Mouse (Mus musculus): ENCODE measurements around the gene Cidec. TPM values are rescaled to one million over a fixed set of nuclear protein-coding genes. Genes with fewer than 3 reads are reported as not detected.
A peak's percentile ranks its signal among the peaks of the same experiment; 100 is the strongest.

The Cidec gene
- polyA plus RNA-seq, 1 experiment from 2014 or later = not detected

GRCm38 (mm10) chr6:113406683-113407082 lies 28.9 kb downstream of the Cidec start:
- H3K4me2 ChIP-seq = no peak overlapping the region
- no peak overlapping the region for H3K9ac ChIP-seq (ENCODE audit: low read depth, low read length)
- no peaks in the 10 kb centered on the region for H3K36me3 ChIP-seq (ENCODE audit: control insufficient read depth, insufficient read depth, low read length)
- H3K9me3 ChIP-seq (ENCODE audit: control insufficient read depth, low read length) = no peaks in the 10 kb centered on the region
- H3K27me3 ChIP-seq (replicated peaks; ENCODE audit: control insufficient read depth, insufficient read depth, low read length) = no peaks in the 10 kb centered on the region
- no peak for ATAC-seq (replicated peaks; ENCODE audit: low FRiP score)
- H3K27ac ChIP-seq (ENCODE audit: low read depth, low read length) = no peak overlapping the region
- WGBS = 80% methylated on average over 9 of the region's 9 CpGs
- DNase-seq (ENCODE audit: low spot score) = no peak
- no peaks in the 10 kb centered on the region for H3K4me1 ChIP-seq (replicated peaks; ENCODE audit: control insufficient read depth, insufficient read depth, low read length)
- no peak overlapping the region for H3K4me3 ChIP-seq (ENCODE audit: low read depth, low read length)

- H3K4me2 ChIP-seq = no peak overlapping the region
- no peak overlapping the region for H3K27ac ChIP-seq (ENCODE audit: low read depth, low read length)
- no peaks in the 10 kb centered on the region for H3K9me3 ChIP-seq (ENCODE audit: control insufficient read depth, low read length)
- no peaks in the 10 kb centered on the region for H3K36me3 ChIP-seq (ENCODE audit: control insufficient read depth, insufficient read depth, low read length)
- DNase-seq (ENCODE audit: low spot score) (no peak), ATAC-seq (replicated peaks; ENCODE audit: low FRiP score) (no peak)
- H3K9ac ChIP-seq (ENCODE audit: low read depth, low read length) = no peak overlapping the region
- H3K4me1 ChIP-seq (replicated peaks; ENCODE audit: control insufficient read depth, insufficient read depth, low read length) = no peaks in the 10 kb centered on the region
- H3K4me3 ChIP-seq (ENCODE audit: low read depth, low read length) = no peak overlapping the region
- no peaks in the 10 kb centered on the region for H3K27me3 ChIP-seq (replicated peaks; ENCODE audit: control insufficient read depth, insufficient read depth, low read length)
- WGBS = 77% methylated on average over 6 of the region's 6 CpGs
These were observed 30.1 kb downstream of the Cidec start for GRCm38 (mm10) chr6:113405483-113405882.

- no peak overlapping the region for H3K4me2 ChIP-seq
- 72% methylated on average over 12 of the region's 12 CpGs for WGBS
- H3K27me3 ChIP-seq (replicated peaks; ENCODE audit: control insufficient read depth, insufficient read depth, low read length) = no peaks in the 10 kb centered on the region
- no peaks in the 10 kb centered on the region for H3K36me3 ChIP-seq (ENCODE audit: control insufficient read depth, insufficient read depth, low read length)
- H3K4me1 ChIP-seq (replicated peaks; ENCODE audit: control insufficient read depth, insufficient read depth, low read length) = no peaks in the 10 kb centered on the region
- ATAC-seq (replicated peaks; ENCODE audit: low FRiP score) = 0 out of 2 replicates have a peak, but pooled peaks have one; percentile 13
- H3K9me3 ChIP-seq (ENCODE audit: control insufficient read depth, low read length) = no peaks in the 10 kb centered on the region
- H3K27ac ChIP-seq (ENCODE audit: low read depth, low read length) = no peak overlapping the region
- H3K9ac ChIP-seq (ENCODE audit: low read depth, low read length) = no peak overlapping the region
- DNase-seq (ENCODE audit: low spot score) = no peak
- H3K4me3 ChIP-seq (ENCODE audit: low read depth, low read length) = no peak overlapping the region
These were observed 30.7 kb downstream of the Cidec start for GRCm38 (mm10) chr6:113404649-113405448.

- Histone ChIP-seq H3K9me3 (ENCODE audit: control insufficient read depth, low read length) (no peaks in the 10 kb centered on the region), H3K9ac (ENCODE audit: low read depth, low read length) (no peak overlapping the region), H3K4me1 (replicated peaks; ENCODE audit: control insufficient read depth, insufficient read depth, low read length) (no peaks in the 10 kb centered on the region), H3K4me3 (ENCODE audit: low read depth, low read length) (no peak overlapping the region), H3K27ac (ENCODE audit: low read depth, low read length) (no peak overlapping the region), H3K36me3 (ENCODE audit: control insufficient read depth, insufficient read depth, low read length) (no peaks in the 10 kb centered on the region), H3K4me2 (no peak overlapping the region), H3K27me3 (replicated peaks; ENCODE audit: control insufficient read depth, insufficient read depth, low read length) (no peaks in the 10 kb centered on the region)
- 89% methylated on average over 13 of the region's 13 CpGs for WGBS
- DNase-seq (ENCODE audit: low spot score) (no peak), ATAC-seq (replicated peaks; ENCODE audit: low FRiP score) (no peak)
These were observed 33.5 kb downstream of the Cidec start for GRCm38 (mm10) chr6:113402094-113402493.

- no peak overlapping the region for H3K4me2 ChIP-seq
- ATAC-seq (replicated peaks; ENCODE audit: low FRiP score) = no peak
- no peak overlapping the region for H3K4me3 ChIP-seq (ENCODE audit: low read depth, low read length)
- DNase-seq (ENCODE audit: low spot score) = no peak
- H3K36me3 ChIP-seq (ENCODE audit: control insufficient read depth, insufficient read depth, low read length) = 0 out of 2 replicates have a peak, but pooled peaks cover 2% of the 10 kb centered on the region
- no peaks in the 10 kb centered on the region for H3K9me3 ChIP-seq (ENCODE audit: control insufficient read depth, low read length)
- no peak overlapping the region for H3K27ac ChIP-seq (ENCODE audit: low read depth, low read length)
- 84% methylated on average over 10 of the region's 10 CpGs for WGBS
- 0 out of 2 replicates have a peak, but pooled peaks cover 7% of the 10 kb centered on the region for H3K4me1 ChIP-seq (replicated peaks; ENCODE audit: control insufficient read depth, insufficient read depth, low read length)
- peaks cover 5% of the 10 kb centered on the region; the same call in 1 of the 2 replicates for H3K27me3 ChIP-seq (replicated peaks; ENCODE audit: control insufficient read depth, insufficient read depth, low read length)
- H3K9ac ChIP-seq (ENCODE audit: low read depth, low read length) = no peak overlapping the region
These were observed 39.1 kb downstream of the Cidec start for GRCm38 (mm10) chr6:113396270-113397030.

GRCm38 (mm10) chr6:113395501-113395900 lies 40.1 kb downstream of the Cidec start:
- Histone ChIP-seq H3K4me1 (replicated peaks; ENCODE audit: control insufficient read depth, insufficient read depth, low read length) (0 out of 2 replicates have a peak, but pooled peaks cover 7% of the 10 kb centered on the region), H3K36me3 (ENCODE audit: control insufficient read depth, insufficient read depth, low read length) (peaks cover 6% of the 10 kb centered on the region; the same call in 1 of the 2 replicates), H3K4me2 (no peak overlapping the region), H3K4me3 (ENCODE audit: low read depth, low read length) (no peak overlapping the region), H3K27ac (ENCODE audit: low read depth, low read length) (no peak overlapping the region), H3K9me3 (ENCODE audit: control insufficient read depth, low read length) (no peaks in the 10 kb centered on the region), H3K27me3 (replicated peaks; ENCODE audit: control insufficient read depth, insufficient read depth, low read length) (peaks cover 5% of the 10 kb centered on the region; the same call in 1 of the 2 replicates), H3K9ac (ENCODE audit: low read depth, low read length) (no peak overlapping the region)
- ATAC-seq (replicated peaks; ENCODE audit: low FRiP score) (no peak), DNase-seq (ENCODE audit: low spot score) (no peak)
- 93% methylated on average over 6 of the region's 6 CpGs for WGBS

- ATAC-seq (replicated peaks; ENCODE audit: low FRiP score) = no peak
- Histone ChIP-seq H3K4me2 (no peak overlapping the region), H3K9ac (ENCODE audit: low read depth, low read length) (no peak overlapping the region), H3K36me3 (ENCODE audit: control insufficient read depth, insufficient read depth, low read length) (peaks cover 10% of the 10 kb centered on the region), H3K27me3 (replicated peaks; ENCODE audit: control insufficient read depth, insufficient read depth, low read length) (peaks cover 5% of the 10 kb centered on the region; the same call in 1 of the 2 replicates), H3K4me3 (ENCODE audit: low read depth, low read length) (no peak overlapping the region), H3K27ac (ENCODE audit: low read depth, low read length) (no peak overlapping the region), H3K9me3 (ENCODE audit: control insufficient read depth, low read length) (no peaks in the 10 kb centered on the region), H3K4me1 (replicated peaks; ENCODE audit: control insufficient read depth, insufficient read depth, low read length) (0 out of 2 replicates have a peak, but pooled peaks cover 7% of the 10 kb centered on the region)
- WGBS = 90% methylated on average over 11 of the region's 11 CpGs
- DNase-seq (ENCODE audit: low spot score) = no peak
These were observed 40.7 kb downstream of the Cidec start for GRCm38 (mm10) chr6:113394811-113395210.

GRCm38 (mm10) chr6:113393951-113394350 lies 41.6 kb downstream of the Cidec start:
- Histone ChIP-seq H3K9ac (ENCODE audit: low read depth, low read length) (no peak overlapping the region), H3K4me2 (no peak overlapping the region; the same call in 1 of the 2 replicates), H3K27me3 (replicated peaks; ENCODE audit: control insufficient read depth, insufficient read depth, low read length) (peaks cover 5% of the 10 kb centered on the region; the same call in 1 of the 2 replicates), H3K9me3 (ENCODE audit: control insufficient read depth, low read length) (no peaks in the 10 kb centered on the region), H3K27ac (ENCODE audit: low read depth, low read length) (no peak overlapping the region), H3K4me1 (replicated peaks; ENCODE audit: control insufficient read depth, insufficient read depth, low read length) (0 out of 2 replicates have a peak, but pooled peaks cover 7% of the 10 kb centered on the region), H3K36me3 (ENCODE audit: control insufficient read depth, insufficient read depth, low read length) (peaks cover 18% of the 10 kb centered on the region), H3K4me3 (ENCODE audit: low read depth, low read length) (no peak overlapping the region)
- ATAC-seq (replicated peaks; ENCODE audit: low FRiP score) (no peak), DNase-seq (ENCODE audit: low spot score) (no peak)
- WGBS = 80% methylated on average over 6 of the region's 6 CpGs
